Mouse (Mus musculus): ENCODE measurements around the gene Cdc42ep3. TPM values are rescaled to one million over a fixed set of nuclear protein-coding genes. Genes with fewer than 3 reads are reported as not detected.

The Cdc42ep3 gene
- total RNA-seq, 2 experiments from 2014 or later, result 18.1 to 18.5 TPM

DNA sequence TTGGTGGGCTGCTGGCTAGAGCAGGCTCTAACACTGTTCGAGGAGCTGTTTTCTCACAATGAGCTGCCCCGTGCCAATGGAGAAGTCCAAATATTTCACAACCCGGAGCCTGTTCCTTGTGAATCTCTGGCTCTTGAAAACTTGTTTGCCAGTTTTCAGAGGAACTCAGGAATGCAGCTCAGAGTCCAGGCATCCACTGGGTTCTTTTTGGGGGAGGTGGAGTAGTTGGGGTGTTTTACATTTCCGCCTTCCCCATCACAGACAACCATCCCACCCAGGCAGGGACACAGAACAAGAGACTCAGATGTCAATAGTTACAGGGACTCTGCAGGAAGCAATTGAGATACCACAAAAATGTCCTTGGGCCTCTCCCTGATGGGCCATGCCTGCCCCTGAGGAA lies 59.0 kb downstream of the Cdc42ep3 start:
- DNase-seq (ENCODE audit: low spot score in 2 of 2), result no peak

DNA sequence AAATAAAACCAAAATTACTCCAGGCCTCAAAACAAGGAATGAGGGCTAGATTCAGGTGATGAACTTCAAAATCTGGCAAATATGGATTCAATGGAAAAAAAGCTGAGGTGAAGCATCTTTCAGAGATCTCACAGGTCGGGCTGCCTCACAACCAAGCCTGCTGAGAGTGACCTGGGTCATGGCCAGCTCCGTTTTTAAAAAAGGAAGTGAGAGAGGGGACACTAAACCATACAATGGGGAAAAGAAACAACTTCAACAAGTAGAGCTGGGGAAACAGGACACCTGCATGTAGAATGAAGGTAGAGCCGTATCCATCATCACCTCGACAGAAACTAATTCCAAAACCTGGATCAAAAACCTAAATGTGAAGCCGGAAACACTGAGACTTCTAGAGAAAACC lies 63.2 kb downstream of the Cdc42ep3 start:
- no peak for DNase-seq (ENCODE audit: low spot score in 2 of 2)

DNA sequence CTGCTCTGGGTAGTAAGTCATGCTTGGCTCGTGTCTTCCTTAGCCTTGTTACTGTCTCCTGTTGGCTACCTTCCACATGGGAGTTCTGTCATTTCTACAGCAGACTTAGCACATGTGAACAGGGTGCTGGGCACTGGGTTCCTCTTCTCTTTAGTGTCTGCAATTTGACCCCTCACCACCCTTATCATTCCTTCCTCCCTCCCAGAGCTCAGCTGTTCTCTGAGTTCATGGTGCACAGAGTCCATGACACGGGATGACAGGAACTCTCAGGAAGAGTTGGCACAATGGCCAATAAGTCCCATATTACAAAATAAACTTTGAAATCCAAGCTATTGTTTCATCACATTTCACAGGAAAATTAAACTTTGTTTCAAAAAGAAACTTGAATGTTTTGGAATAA lies 64.2 kb downstream of the Cdc42ep3 start:
- no peak for DNase-seq (ENCODE audit: low spot score in 2 of 2)

DNA sequence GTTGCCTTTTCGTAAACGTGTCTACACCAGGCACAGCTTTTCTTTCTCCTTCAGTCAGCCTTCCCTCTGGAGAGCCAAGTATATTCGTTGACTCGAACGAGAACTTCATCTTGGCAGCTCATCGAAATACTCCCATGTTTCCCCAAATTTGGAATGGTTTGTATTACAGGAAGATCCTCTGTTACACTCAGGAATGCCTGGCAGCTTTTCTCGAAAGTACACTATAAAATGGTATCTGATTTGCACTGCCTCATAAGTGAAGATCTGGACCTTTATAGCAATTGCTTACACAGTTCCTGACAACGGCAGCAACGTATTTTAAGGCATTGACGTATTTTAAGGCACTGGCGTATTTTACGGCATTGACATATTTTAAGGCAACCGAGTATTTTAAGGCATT lies 67.6 kb downstream of the Cdc42ep3 start:
- DNase-seq (ENCODE audit: low spot score in 2 of 2), result no peak

DNA sequence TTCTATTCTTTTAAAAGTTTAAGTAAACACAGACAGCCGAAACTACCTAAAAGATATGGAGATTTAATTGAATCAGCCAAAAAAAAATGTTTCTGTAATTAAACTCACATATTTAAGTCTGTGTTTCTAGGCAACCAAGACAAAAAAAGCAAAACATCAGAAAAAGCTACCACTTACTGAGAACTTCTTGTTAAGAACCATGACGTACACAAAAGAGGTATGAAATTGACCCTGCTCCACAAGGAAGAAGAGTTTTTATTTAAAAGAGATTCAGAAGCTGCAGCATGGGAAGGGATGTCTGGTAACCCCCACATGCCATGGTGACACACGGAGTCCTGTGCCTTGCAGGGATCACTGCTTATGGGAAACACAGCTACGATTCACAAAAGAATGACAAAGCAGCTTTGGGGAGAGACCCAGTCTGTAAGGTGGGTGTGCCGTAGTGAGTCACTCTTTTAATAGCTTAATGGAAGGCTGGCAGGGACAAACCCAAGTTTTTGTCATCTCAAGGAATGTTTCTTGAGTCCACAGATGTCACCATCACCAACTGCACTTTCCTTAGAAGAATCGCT lies 69.8 kb downstream of the Cdc42ep3 start:
- DNase-seq (ENCODE audit: low spot score in 2 of 2), result no peak

All from adrenal gland, postnatal 4 days (tissue).